Mouse (Mus musculus): ENCODE results near the gene Fam228a.

DNA sequence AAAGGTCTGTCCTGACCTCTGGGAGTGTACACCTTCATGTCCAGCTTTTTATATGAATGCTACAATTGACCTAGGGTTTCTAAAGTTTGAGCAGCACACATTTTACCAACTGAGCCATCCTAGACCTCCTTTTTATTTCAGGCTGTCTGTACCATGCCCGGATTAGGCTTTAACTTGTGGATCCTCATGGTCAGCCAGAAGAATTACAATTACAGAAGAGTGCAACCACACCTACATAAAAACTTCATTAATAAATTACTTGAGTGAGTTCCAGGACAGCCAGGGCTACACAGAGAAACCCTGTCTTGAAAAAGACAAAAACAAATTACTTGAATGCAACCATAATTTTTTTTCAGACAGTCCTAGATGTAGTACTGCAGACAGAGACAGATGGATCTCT, 18.8 kb upstream of the Fam228a start:
- TF ChIP-seq CTCF (IDR thresholded peaks at IDR 0.05; ENCODE audit: control insufficient read depth, insufficient read depth, low read length) (no peak), POLR2A (IDR thresholded peaks at IDR 0.05; ENCODE audit: borderline replicate concordance, control insufficient read depth, low read depth, low read length) (no peak)
